Mouse (Mus musculus): ENCODE measurements around the gene Elmo1.

DNA sequence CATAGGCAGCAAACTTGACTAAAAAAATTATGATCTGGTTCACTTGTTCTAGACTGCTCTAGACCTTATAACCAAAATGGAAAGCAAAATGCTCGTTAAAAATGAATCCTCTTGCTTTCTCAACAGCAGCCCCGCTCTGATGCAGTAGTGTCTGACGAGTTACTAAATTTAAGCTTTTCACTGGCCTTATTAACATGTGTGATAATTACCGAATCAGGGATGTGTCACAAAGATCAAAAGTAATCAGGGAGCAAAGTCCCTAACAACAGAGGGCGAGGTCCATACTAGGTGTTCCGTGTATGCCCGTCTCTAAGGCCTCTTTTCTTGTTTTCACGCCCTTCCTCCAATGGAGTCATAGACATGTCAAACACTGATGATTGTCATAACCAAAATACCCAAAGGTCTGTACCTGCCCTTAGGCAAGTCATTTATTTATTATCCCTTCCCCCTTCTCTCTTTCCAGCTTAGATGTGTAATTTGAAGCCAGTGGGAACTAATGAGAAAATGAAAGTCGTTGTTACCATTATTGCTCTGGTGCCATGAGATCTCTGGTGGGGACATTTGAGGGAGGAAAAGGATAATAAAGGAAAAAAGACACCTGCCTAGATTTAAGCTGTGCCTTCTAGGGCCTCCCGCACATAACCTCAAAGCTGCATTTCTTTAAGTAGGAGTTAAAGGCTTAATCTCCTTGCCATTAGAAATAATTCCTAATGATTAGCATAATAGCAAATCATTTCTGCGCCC, 316.2 kb downstream of the Elmo1 start:
- TF ChIP-seq CTCF (IDR thresholded peaks at IDR 0.05; ENCODE audit: borderline replicate concordance, control insufficient read depth, extremely low read depth, insufficient read depth, low read length, poor library complexity) (no peak), POLR2A (IDR thresholded peaks at IDR 0.05; ENCODE audit: control insufficient read depth, extremely low read depth, insufficient read depth, low read length, poor library complexity) (no peak)

All from thymus, adult 2 months (tissue).